Mouse (Mus musculus) kidney, adult 11 months (tissue): ENCODE data around the gene Cntn3.
A peak's percentile ranks its signal among the peaks of the same experiment; 100 is the strongest.
"Not testable (repeated sequence)": the region's sequence is repeated elsewhere in the genome, so short reads cannot be mapped to it uniquely, and the experiment has no call there.

Experiments
- DNase-seq: peaks from one replicate; pipeline ENCODE4 v3.0.0; 2022

Gene Cntn3

GRCm38 (mm10) chr6:102573001-102573400 is at the start of gene Cntn3:
Gene Cntn3, minus strand, starts transcription at chr6:102573101.
- not testable (repeated sequence) for DNase-seq

GRCm38 (mm10) chr6:102600773-102601172 is 27.9 kb upstream of the Cntn3 start:
- no peak for DNase-seq

GRCm38 (mm10) chr6:102597756-102598155 is 24.9 kb upstream of the Cntn3 start:
- DNase-seq, result no peak

GRCm38 (mm10) chr6:102590151-102590550 is 17.2 kb upstream of the Cntn3 start:
- no peak for DNase-seq

- no peak for DNase-seq
These were observed 16.4 kb upstream of the Cntn3 start for GRCm38 (mm10) chr6:102589311-102589710.

GRCm38 (mm10) chr6:102586056-102586455 is 13.2 kb upstream of the Cntn3 start:
- no peak for DNase-seq

- no peak for DNase-seq
These were observed 10.7 kb upstream of the Cntn3 start for GRCm38 (mm10) chr6:102583578-102583977.

GRCm38 (mm10) chr6:102567496-102567895 is 5.4 kb downstream of the Cntn3 start:
- DNase-seq, result no peak

GRCm38 (mm10) chr6:102565228-102565627 is 7.7 kb downstream of the Cntn3 start:
- no peak for DNase-seq

- DNase-seq, result peak; percentile 52
These were observed 8.7 kb downstream of the Cntn3 start for GRCm38 (mm10) chr6:102564011-102564731.

- no peak for DNase-seq
These were observed 9.5 kb downstream of the Cntn3 start for GRCm38 (mm10) chr6:102563431-102563830.

GRCm38 (mm10) chr6:102557521-102557920 is 15.4 kb downstream of the Cntn3 start:
- DNase-seq, result no peak

- DNase-seq, result no peak
These were observed 16.4 kb downstream of the Cntn3 start for GRCm38 (mm10) chr6:102556497-102556896.

GRCm38 (mm10) chr6:102555814-102556437 is 17.0 kb downstream of the Cntn3 start:
- DNase-seq, result no peak

GRCm38 (mm10) chr6:102555067-102555657 is 17.7 kb downstream of the Cntn3 start:
- DNase-seq, result no peak

- no peak for DNase-seq
These were observed 31.1 kb downstream of the Cntn3 start for GRCm38 (mm10) chr6:102541633-102542412.

GRCm38 (mm10) chr6:102535599-102535998 is 37.3 kb downstream of the Cntn3 start:
- no peak for DNase-seq

GRCm38 (mm10) chr6:102523037-102523436 is 49.9 kb downstream of the Cntn3 start:
- no peak for DNase-seq

- no peak for DNase-seq
These were observed 51.9 kb downstream of the Cntn3 start for GRCm38 (mm10) chr6:102520977-102521376.

GRCm38 (mm10) chr6:102515231-102515630 is 57.7 kb downstream of the Cntn3 start:
- DNase-seq, result no peak

GRCm38 (mm10) chr6:102512085-102512484 is 60.8 kb downstream of the Cntn3 start:
- no peak for DNase-seq

- DNase-seq, result no peak
These were observed 87.4 kb downstream of the Cntn3 start for GRCm38 (mm10) chr6:102485509-102485908.
